Mouse (Mus musculus): ENCODE measurements around the gene Lypd4. TPM values are rescaled to one million over a fixed set of nuclear protein-coding genes. Genes with fewer than 3 reads are reported as not detected.
"Not testable (repeated sequence)": the region's sequence is repeated elsewhere in the genome, so short reads cannot be mapped to it uniquely, and the experiment has no call there.

Gene Lypd4
- not detected for total RNA-seq (2021)
- not detected in 2 replicates for polyA plus RNA-seq (2012; rRNA removed)
- long read RNA-seq = 0 reads

DNA sequence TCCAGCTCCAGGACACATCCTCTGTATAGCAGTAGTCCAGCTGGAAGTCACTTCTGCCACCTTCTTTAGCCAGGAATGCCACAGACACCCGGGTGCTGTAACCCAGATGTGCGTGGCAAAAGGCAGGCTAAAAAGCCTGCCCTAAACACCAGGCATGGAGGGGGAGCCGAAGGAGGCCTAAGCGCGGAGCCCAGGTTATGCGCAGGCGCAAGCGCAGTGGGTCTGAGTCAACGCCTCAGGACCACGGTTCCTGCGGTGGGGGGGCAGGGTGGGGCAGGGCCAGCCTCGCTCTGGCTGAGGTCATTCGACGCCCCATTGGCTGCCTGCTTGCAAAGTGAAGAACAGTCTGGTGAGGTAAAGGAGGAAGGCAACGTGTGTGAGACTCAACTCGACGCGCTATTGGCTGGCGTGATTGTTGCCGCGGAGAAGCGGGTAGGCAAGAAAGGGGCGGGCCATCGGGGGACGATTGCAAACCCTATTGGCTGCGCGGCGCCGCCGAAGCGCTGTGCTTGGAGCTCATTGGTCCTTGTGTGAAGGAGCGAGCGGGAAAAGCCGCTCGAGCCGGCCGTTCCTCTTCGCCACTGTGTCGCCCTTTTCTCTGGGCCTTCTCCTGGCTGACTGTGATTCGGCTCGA lies at the start of gene Lypd4, which contains the start of gene Dmrtc2:
Gene Lypd4 (minus strand): TSS at position 410 of the 634 bp plus-strand sequence.
Gene Dmrtc2 (plus strand): TSS at position 526 of the 634 bp plus-strand sequence.
- no peak for DNase-seq

DNA sequence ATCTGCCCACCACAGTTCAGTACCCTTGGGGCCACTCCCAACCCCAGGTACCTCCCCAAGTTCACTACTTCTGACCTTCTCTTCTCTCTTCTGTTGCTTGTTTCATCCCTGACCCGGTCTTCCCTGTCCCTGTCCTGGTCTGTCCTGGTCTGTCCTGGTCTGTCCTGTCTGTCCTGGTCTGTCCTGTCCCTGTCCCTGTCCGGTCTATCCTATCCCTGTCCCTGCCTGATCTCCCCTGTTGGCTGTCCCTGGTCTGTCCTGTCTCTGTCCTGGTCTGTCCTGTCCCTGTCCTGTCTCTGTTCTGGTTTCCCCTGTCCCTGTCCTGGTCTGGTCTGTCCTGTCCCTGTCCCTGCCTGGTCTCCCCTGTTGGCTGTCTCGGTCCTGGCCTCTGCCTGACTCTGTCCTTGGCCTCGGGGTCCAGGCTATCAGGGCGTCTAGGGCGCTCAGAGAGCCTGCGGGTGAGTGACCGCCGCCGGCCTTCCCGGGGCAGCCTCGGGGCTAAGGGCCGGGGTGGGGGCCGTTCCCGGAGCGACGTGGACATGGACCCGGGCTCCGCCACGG lies 49.1 kb upstream of the Lypd4 start:
- peak; percentile 32 for DNase-seq

- no peak for DNase-seq
Measured at GRCm38 (mm10) chr7:24912480-24912879, 42.7 kb upstream of the Lypd4 start.

GRCm38 (mm10) chr7:24907211-24907748 lies 37.5 kb upstream of the Lypd4 start:
- no peak for DNase-seq

- no peak for DNase-seq
Measured at GRCm38 (mm10) chr7:24906551-24906950, 36.8 kb upstream of the Lypd4 start.

DNA sequence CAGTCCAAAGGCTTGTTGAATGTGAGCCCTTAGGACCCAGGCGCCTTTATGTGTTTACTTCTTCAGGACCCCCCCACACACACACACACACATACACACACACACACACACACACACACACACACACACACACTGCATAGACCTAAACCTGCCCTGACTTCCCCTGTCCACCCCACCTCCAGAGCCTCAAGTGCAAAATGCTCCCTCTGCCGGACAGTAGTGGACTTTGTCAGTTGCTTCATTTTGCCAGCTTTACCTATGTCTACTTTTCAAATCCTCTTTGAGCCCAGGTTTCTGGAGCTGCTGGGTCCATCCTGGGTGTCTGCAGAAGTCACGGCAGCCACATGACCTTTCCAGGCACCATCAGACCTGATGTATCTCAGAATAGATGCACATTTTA lies 35.2 kb upstream of the Lypd4 start:
- DNase-seq = peak; percentile 62

GRCm38 (mm10) chr7:24904070-24904483 lies 34.3 kb upstream of the Lypd4 start:
- DNase-seq = peak; percentile 99

GRCm38 (mm10) chr7:24903444-24903825 lies 33.7 kb upstream of the Lypd4 start:
- DNase-seq = no peak

DNA sequence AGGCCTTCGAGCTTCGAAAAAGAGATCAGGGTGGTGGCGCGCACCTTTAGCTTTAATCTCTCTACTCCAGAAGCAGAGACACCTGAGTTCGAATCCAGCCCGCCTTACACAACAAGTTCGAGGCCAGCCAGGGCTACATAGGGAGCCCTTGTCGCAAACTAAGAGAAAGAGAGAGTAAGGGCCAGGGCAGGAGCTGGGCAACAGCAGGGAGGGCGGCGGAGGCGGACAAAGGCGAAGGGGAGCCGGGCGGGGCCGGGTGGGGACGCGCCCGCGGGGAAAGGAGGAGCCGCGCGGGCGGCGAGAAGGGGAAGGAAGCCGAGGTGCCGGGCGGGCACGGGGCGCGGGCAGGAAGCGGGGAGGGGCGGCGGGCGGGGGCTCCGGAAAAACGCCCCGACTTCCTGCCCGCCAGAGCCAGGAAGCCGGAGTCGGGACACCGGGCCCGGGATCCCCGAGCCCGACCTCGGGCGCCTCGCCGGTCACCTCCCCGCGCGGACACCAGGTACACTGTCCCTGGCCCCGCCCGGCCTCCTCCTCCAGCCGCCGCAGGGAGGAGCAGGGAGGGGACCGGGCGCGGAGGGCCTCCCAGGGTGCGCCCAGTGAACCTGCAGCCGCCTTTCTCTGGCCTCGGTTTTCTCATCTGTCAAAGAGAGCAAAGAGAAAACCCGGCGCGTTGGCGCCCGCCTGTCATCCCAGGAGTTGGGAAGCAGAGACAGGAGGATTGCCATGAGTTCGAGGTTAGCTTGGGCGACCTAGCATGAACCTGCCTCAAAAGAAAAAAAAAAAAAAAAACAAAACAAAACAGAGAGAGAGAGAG lies 33.1 kb upstream of the Lypd4 start, which contains the start of gene Arhgef1:
Gene Arhgef1 (plus strand): TSS at position 283 of the 814 bp plus-strand sequence.
- DNase-seq = peak; percentile 84

- no peak for DNase-seq
Measured at GRCm38 (mm10) chr7:24902264-24902629, 32.5 kb upstream of the Lypd4 start.

- DNase-seq = no peak
Measured at GRCm38 (mm10) chr7:24901842-24902241, 32.1 kb upstream of the Lypd4 start.

DNA sequence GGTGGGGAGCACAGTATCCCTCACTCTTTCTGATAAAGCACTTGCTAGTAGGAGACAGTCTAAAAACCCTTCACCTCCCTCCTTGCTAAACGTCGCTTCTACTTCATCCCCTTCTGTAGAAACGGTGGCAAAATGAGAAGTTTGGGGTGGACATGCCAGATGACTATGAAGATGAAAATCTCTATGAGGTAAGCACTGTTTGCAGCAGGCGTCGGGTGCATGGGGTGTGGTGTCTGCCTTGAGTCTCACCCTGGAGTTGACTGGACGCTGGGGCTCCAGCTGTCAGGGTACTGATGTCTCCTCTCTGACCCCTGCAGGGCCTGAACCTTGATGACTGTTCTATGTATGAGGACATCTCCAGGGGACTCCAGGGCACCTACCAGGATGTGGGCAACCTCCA lies 31.4 kb upstream of the Lypd4 start:
- DNase-seq = no peak

DNA sequence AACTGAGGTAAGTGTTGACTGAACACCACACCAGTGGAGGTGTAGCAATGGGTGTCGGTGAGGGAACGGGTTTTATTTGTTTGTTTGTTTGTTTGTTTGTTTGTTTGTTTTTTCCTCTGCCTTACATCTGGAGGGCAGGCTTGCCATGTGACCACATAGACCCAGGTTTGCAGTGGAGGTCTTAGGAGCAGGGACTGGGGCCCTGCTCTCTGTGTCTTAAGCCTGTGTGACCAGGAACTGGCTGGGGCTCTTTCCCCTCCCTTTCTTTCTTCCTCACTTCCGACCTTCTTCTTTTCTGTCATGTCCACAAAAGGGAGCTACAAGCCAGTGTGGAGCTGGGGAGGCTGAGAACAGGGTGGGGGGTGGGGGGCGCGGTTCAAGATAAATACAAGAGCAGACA lies 28.2 kb upstream of the Lypd4 start:
- DNase-seq = no peak

GRCm38 (mm10) chr7:24897224-24897623 lies 27.5 kb upstream of the Lypd4 start, which contains the start of gene Cd79a:
Cd79a (plus strand) TSS chr7:24897381.
- no peak for DNase-seq

DNA sequence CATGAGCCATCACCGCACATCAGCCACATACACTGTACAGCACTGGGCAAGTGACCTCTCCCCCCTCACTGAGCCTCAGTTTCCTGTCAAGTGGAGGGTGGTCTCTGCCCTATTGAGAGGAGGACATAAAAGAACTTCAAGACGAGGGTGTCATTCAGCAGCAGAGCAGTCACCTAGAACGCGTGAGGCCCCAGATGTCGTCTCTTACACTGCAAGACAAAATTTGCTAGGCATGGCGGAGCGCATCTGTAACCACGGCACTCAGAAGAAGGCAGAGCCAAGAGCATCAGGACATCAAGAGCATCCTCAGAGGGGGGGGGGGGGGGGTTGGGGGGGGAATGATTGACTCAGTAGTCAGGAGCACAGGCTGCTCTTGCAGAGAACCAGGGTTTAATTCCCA lies 26.5 kb upstream of the Lypd4 start:
- DNase-seq = no peak

- DNase-seq = not testable (repeated sequence)
Measured at GRCm38 (mm10) chr7:24895749-24896148, 26.0 kb upstream of the Lypd4 start.

GRCm38 (mm10) chr7:24892125-24892583 lies 22.4 kb upstream of the Lypd4 start:
- DNase-seq = no peak

GRCm38 (mm10) chr7:24891241-24892124 lies 21.7 kb upstream of the Lypd4 start:
- no peak for DNase-seq

DNA sequence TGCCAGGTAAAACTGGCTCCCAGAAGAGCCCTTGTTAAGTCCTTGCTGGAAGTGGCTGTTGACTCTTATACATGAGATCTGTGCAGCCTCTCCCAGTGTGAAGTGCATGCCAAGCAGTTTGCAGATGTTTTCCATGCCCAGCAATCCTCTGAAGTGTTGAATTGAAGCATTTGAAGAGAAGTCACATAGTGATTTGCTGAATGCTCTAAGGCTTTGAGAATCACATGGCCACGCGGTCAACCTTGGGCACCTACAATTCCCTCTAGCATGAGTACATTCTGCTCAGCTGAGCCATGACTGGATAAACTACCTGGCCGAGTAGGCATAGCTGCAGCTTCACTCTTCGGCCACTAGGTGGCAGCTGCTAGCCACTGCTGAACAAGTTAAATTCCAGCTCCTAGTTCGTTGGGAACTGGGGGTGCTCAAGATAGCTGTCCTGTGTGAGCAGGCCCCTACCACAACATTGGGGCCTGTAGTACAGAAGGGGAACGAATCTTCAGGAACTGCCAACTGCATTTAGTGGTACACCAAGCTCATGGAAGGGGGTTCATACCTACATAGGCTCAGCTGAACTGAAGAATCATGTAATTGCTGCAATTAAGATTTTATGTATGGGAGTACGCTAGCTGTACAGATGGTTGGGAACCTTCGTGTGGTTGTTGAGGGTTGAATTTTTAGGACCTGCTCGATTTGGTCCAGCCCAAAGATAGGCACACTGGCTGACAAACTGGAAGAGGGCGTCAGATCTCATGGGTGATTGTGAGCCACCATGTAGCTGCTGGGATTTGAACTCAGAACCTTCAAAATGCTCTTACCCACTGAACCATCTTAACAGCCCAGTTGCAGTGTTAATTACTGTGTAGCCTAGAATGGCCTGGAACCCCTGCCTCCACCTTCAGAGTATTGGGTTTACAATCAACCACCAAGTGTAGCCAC lies 20.8 kb upstream of the Lypd4 start:
- peak; percentile 69 for DNase-seq

Data from adrenal gland, adult 2 months (tissue).